Mouse (Mus musculus) central nervous system, embryonic 14 days (tissue): ENCODE measurements around the gene Crym. TPM values are rescaled to one million over a fixed set of nuclear protein-coding genes. Genes with fewer than 3 reads are reported as not detected.

Experiments used
- polyA plus RNA-seq: library from polyadenylated mRNA; depleted of rRNA; stranded (reverse); fragments of >200 nt; gene quantifications from 2 replicates; pipeline ENCODE4 v1.2.3, GENCODE M21; 2012; rRNA removed

Crym gene
- 17.0 and 30.3 TPM in 2 replicates for polyA plus RNA-seq

GRCm38 (mm10) chr7:120201771-120202170 lies at the start of gene Crym:
Crym (minus strand) TSS chr7:120202111.

GRCm38 (mm10) chr7:120203789-120204188 lies 1.9 kb upstream of the Crym start, which contains the start of gene Abca14:
Abca14 (plus strand) TSS chr7:120203961.

GRCm38 (mm10) chr7:120173603-120174244 lies 28.2 kb downstream of the Crym start, which contains the start of gene Anks4b:
Anks4b (plus strand) TSS chr7:120173858.

GRCm38 (mm10) chr7:120145191-120145590 lies 56.7 kb downstream of the Crym start, which contains the start of gene Zp2:
Zp2 (minus strand) TSS chr7:120145291.

Other genes starting within 250 kb of the Crym start
- 0.14 and 0.17 TPM in 2 replicates for gene Dnah3, start 106.8 kb downstream of the Crym start, polyA plus RNA-seq
- gene Tmem159, start 99.8 kb downstream of the Crym start, polyA plus RNA-seq = 5.0 and 8.3 TPM in 2 replicates
- gene Zp2, start 56.8 kb downstream of the Crym start, polyA plus RNA-seq = 0.02 and 0.19 TPM in 2 replicates
- 0.02 and 0.03 TPM in 2 replicates for gene Anks4b, start 28.3 kb downstream of the Crym start, polyA plus RNA-seq
- gene Abca14, start 1.9 kb upstream of the Crym start, polyA plus RNA-seq = not detected in 2 replicates
- gene Abca15, start 126.6 kb upstream of the Crym start, polyA plus RNA-seq = not detected in 2 replicates
- not detected in 2 replicates for gene Abca16, start 207.5 kb upstream of the Crym start, polyA plus RNA-seq